Mouse (Mus musculus) brain, embryonic 14.5 days (tissue): ENCODE data around the gene Slc22a29.
"Not testable (repeated sequence)": the region's sequence is repeated elsewhere in the genome, so short reads cannot be mapped to it uniquely, and the experiment has no call there.

ENCODE experiments used
- CTCF ChIP-seq: fragments of 200-500 bp; IDR thresholded peaks from 2 replicates; pipeline ENCODE4 v1.5.1; 2012; ENCODE audit warnings: inconsistent platforms, mild to moderate bottlenecking, moderate library complexity, borderline replicate concordance; ENCODE audit not compliant: insufficient read depth, insufficient read length; ENCODE audit errors: extremely low read depth
- POLR2A ChIP-seq: fragments of 200-500 bp; IDR thresholded peaks from 2 replicates; pipeline ENCODE4 v1.6.1; 2012; ENCODE audit warnings: mild to moderate bottlenecking, inconsistent platforms, borderline replicate concordance; ENCODE audit not compliant: poor library complexity, insufficient read depth, insufficient read length, severe bottlenecking; ENCODE audit errors: extremely low read depth

- not testable (repeated sequence) for TF ChIP-seq CTCF, POLR2A
Observed at GRCm38 (mm10) chr19:8134127-8134841, 84.4 kb downstream of the Slc22a29 start.
